Mouse (Mus musculus): ENCODE measurements around the gene Gm49337.
A peak's percentile ranks its signal among the peaks of the same experiment; 100 is the strongest.
"Not testable (repeated sequence)": the region's sequence is repeated elsewhere in the genome, so short reads cannot be mapped to it uniquely, and the experiment has no call there.

Gene Gm49337

DNA sequence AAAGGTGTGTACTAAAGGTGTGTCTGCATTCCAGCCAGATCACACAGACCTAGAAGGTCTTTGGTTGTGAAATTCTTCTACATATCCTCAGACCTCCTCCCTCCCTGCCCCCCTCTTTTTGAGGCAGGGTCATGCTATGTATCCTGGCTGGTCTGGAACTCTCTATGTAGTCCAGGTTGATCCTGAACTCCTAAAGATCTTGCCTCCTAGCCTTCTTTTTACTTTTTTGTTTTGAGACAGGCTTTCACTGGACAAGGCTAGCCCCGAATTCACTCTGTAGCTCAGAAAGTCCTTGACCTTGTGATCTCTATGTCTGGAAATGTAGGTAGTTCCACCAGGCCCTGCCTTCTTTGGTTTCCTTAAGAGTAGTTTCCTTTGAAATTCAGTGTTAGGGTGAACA, 35.7 kb downstream of the Gm49337 start:
- peak; percentile 76 for DNase-seq (ENCODE audit: low read depth, low spot score)

DNA sequence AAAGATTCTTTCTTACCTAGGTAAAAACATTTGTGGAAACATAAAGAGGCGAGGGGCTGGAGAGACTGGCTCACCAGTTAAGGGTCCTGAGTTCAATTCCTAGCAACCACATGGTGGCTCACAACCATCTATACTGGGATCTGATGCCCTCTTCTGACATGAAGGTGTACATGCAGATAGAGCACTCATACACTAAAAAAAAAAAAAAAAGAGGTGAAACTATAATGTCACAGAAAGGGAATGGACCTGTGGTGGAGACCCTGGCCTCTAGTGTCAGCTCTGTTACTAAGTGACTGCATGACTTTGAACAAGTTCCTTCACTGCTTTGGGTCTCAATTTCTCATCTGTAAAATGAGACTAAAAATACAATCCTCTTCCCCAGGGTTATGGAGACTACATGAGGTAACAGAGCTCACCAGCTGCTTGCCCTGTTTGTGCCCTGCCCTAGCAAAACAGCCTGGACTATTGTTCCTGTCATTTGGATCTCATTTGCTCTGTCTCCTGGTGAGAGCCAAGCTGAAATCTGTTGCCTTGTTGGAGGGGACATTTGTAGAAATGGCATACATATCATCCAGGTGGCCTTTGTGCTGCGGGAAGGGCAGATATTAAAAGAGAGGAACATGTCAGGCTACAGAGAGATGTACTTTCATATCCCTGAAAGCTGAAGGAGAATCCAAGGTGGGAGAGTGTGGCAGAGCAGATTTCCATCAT, 42.9 kb downstream of the Gm49337 start:
- DNase-seq (ENCODE audit: low read depth, low spot score), result peak; percentile 9

DNA sequence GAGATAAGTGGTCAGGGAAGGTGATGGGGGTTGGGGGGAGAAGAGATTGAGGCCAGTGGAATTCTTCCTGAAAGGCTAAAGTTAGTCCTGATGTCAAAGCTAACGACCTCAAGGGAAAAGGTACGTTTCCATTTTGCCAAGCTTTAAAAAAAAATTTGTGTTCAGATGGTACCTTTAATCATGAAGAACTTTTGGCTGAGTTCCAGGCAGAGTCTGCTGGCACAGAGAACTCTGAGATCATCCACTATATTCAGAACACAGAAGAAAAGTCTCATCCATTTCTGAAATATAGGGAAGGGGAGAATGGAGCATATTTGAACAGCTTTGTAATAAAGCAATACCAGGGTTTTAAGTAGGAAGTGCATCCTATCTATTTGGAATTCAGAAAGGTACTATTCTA, 43.9 kb downstream of the Gm49337 start:
- DNase-seq (ENCODE audit: low read depth, low spot score), result no peak

DNA sequence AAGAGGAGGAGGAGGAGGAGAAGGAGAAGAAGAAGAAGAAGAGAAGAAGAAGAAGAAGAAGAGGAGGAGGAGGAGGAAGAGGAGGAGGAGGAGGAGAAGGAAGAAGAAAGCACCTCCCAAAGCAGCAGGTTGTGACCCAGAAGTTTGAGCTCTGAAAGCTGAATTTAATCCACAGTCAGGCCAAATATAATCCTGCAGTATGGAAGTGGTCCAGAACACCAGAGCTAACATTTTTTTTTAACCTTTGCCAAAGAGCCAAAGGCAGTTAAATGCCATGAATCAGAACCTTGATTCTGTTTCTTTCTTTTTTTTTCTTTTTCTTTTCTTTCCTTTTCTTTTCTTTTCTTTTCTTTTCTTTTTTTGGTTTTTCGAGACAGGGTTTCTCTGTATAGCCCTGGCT, 44.5 kb downstream of the Gm49337 start:
- not testable (repeated sequence) for DNase-seq (ENCODE audit: low read depth, low spot score)

DNA sequence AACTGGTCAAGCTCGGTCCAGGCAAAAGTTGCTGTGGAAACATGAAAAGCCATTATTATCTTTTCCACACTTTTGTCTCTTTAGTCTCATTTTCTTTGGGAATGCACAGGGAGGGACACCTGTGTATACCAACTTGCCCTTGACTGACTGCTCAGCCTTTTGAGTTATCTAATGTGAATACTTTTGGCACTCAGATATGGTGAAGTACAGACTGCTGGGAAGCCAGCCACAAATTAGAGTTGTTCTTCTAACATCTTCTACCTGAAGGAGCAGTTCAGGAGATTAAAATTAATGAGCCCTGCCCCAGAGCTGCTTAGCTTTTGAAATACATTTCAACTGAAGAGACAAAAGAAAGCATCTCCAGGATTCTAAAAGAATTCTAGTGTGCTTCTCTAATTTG, 45.9 kb downstream of the Gm49337 start:
- no peak for DNase-seq (ENCODE audit: low read depth, low spot score)

DNA sequence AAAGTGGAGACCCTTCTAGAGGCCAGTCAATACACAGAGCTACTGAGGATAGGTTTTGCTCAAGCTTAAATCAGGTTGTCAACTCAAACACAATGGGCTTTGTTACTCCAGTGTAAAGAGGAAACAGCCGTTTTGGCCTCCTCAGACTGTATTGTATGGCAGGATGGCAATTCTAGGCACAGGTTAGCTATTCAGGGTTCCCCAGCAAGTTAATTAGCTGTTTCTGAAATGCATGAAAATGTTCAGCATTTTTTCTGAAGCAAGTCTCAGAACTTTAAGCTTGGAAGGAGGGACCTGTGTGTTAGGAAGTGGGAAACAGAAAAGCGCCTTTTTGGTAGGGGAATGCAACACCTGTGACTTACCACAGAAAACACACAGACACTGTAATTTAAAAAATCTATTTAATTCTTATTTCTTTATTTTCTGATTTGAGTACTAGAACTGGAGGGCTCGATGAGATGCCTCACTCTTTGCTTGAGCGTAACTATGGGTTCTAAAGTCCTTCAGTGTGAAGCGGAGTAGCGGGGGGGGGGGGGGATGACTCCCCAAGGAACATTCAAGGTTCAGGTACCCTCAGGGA, 47.0 kb downstream of the Gm49337 start:
- DNase-seq (ENCODE audit: low read depth, low spot score), result no peak

DNA sequence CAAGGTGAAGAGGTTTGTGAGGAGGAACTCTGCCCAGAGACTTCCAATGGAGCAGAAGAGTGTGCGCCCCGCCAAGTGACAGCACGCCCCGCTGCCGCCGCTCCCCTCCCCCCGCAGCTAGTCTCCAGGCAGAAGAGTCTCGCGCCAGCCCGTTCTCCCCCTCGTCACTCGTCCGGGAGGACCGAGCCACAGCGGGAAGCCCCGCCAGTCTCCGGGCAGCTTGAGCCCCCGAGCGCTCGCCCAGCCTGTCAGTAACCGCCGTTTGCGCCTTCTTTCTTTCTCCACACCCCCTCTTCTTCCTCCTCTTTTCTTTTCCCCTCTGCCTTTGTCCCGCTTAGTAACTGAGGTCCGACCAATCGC, 47.6 kb downstream of the Gm49337 start:
- no peak for DNase-seq (ENCODE audit: low read depth, low spot score)

DNA sequence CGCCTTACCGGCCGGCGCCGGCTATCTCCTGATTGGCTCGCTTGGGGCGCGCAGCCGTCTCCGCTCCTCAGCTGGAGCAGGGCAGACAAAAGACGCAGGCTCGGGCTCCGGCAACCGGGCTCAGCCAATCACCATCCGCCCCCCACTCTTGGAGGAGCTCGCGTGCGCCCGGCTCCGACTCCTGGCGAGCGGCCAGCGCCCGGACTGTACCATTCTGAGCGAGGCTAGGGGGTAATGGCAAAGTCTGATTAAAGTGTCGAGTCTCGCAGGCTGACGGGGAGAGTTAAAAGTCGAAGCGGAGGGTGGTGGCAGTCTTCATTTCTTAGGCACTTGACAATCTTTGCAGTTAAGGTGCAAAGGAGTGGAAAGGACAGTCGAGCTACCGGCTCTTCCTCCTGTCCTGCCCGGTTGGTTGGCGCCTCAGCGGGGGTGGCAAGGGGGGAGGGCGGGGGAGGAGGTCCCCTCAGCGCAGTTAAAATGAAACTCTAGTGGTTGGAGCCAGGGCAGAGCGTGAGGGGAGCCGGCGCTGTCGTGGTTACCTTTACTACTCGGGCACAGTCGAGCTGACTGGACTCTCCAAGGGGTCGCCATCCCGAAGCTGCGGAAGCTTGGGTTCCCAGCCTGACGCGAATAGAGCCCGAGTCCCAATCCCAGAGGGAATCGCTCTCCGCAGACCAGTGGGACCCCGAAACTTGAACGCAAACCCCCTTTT, 48.1 kb downstream of the Gm49337 start, which contains the start of gene Pik3r3:
TSS of gene Pik3r3 (plus strand) at position 479 of the 712 bp plus-strand sequence.
- DNase-seq (ENCODE audit: low read depth, low spot score), result peak; percentile 99

DNA sequence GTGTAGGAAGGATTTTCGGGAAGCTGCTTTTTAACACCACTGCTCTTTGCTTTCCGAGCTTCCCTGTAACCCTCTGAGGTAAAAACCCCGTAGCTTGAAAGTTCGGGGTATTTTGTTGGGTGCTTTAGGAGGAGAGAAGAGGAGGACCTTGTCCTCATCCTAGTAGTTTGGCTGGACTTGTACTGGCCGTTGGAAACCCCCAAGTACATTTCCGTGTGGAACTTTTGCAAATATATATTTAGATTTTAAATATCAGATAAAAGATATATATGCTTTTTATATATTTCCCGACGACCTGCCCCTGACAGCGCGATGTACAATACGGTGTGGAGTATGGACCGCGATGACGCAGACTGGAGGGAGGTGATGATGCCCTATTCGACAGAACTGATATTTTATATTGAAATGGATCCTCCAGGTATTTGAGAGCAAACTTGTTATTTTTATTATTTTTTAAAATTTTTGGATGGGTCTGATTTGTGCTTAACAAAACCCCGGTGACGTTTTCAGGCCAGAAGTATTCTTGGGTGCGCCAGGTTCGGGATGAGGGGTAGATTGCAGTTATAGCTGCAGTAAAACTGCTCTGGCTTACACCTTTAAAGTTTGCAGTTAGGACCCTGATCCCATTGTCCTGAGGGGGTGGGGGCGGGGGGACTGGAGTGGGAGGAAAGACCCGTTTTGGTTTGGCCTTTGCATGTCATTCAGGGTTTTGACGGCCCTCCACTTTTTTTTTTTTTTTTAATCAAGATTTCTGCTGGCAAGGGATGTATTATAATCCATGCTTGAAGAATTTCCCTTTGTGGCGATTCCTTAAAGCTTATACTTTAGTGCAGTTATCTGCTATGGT, 49.0 kb downstream of the Gm49337 start:
- DNase-seq (ENCODE audit: low read depth, low spot score), result peak; percentile 25

DNA sequence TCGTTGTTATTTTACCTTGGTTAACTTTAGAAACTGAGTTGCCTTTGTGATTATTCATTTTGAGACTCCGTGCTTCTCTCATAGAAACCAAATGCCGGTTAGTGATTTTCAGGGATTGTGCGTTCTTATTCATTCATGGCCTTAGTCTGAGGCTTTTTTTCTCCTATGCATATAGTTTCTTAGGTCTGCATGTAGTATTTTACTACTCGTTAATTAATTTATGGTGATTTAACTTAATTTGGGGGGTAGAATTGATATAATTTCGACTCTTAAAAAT, 49.6 kb downstream of the Gm49337 start:
- no peak for DNase-seq (ENCODE audit: low read depth, low spot score)

DNA sequence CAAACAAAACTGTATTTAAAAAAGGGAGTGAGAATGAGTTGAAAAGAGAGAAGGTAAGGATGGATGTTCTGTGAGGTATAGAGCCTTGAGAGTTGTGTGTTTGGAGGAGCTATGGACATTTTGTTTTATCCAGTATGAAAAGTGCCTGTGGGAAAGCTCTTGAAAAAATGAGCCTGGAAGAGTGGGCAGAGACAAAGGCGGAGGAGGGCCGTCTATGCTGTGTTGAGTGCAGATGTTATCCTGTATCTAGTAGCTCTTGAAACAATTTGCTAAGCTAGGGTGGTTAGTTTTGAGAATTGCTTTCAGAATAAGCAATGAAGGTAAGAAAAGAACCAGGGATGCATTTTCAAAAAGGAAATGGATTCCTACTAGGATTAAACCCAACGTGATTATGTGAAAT, 70.2 kb downstream of the Gm49337 start:
- DNase-seq (ENCODE audit: low read depth, low spot score), result no peak

DNA sequence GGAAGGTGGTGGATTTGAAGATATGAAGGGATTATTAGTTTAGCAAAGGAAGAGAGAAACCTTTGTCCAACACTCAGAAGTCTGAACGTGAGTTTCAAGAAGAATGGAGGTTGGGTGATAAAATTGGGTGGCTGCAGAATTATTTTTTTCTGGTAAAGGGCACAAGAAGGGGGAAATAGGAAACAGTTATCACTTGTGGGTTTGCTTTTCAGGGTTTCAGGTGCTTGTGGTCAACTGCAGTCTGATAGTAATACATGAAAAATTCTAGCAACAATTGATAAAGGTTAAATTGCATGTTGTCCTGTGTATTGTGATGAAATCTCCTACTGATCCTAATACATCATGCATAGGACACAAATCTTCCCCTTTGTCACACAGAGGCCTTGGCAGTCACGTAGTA, 71.1 kb downstream of the Gm49337 start:
- no peak for DNase-seq (ENCODE audit: low read depth, low spot score)

DNA sequence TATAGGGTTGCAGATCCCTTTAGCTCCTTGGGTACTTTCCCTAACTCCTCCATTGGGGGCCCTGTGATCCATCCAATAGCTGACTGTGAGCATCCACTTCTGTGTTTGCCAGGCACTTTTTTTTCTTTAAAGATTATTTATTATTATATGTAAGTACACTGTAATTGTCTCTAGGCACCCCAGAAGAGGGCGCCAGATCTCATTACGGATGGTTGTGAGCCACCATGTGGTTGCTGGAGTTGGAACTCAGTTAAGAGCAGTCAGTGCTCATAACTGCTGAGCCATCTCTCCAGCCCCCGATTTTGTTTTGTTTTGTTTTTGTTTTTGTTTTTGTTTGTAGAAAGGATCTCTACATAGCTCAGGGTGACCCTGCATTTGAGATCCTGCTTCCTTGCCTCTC, 72.7 kb downstream of the Gm49337 start:
- DNase-seq (ENCODE audit: low read depth, low spot score), result peak; percentile 67

DNA sequence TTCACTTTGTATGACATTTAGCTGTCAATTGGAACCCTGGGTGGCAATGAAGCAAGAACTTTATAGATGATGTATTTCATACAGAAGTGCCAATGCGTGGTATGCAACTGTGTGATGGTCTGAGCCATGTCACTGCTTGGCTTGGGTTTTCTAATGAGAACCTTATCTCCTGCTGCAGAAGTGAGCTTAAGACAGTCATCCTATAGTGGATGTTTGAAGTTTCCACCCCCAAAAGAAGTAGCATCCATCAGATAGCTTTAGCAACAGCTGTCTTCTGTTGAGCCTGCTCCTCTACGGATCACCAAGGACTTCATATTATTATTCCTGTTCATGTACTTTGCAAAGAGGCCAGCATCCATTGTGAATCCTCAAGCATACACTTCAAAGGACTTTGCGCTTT, 76.8 kb downstream of the Gm49337 start:
- DNase-seq (ENCODE audit: low read depth, low spot score), result peak; percentile 6

DNA sequence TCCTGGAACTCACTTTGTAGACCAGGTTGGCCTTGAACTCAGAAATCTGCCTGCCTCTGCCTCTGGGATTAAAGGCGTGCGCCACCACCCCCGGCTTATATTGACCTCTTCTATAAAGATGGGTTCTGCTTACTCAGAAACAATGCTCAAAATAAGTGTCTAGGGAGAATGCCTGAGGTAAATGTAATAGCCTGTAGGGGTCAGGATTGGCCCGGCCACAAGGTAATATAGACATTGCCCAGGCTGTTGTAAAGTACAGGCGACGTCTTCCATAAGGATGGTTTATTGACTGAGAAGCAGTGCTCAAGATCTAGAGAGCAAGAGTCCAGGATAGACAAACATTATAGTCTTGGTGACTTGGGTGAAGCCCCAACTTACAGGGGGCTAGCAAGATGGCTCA, 95.0 kb downstream of the Gm49337 start:
- DNase-seq (ENCODE audit: low read depth, low spot score), result no peak

DNA sequence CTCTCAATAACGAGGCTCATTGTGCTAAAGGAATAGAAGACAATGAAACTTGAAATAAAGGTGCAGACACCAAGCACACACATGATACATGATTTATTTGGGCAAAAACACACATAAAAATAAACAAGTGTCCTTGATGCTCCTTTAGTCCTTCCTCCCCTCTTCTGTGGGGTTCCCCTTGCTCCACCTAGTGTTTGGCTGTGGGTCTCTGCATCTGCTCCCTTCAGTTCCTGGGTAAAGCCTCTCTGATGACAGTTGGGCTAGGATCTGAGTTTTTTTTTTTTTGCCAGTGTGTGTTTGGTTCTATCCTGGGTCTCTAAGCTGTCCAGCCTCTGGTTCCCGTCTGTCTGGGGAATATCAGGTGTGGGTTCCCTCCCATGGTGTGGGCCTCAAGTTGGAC, 109.0 kb downstream of the Gm49337 start:
- no peak for DNase-seq (ENCODE audit: low read depth, low spot score)

DNA sequence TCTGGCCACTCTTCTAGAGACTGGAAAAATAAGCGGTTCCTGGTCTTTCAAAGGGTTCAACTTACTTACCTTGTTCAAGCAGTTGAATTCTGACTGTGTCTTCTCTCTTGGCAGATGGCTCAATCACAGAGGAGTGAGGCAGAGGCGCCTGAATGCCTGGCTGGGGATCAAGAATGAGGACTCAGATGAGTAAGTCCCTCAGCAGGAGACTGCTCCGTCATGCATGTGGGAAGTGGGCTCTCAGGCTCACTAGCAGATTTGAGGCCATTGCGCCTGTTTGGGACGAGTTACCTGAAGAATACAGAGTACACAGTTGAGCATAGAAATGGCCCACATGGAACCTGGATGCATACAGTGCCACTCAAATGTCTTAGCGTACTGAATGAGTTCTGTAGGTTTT, 118.4 kb downstream of the Gm49337 start:
- DNase-seq (ENCODE audit: low read depth, low spot score), result no peak

DNA sequence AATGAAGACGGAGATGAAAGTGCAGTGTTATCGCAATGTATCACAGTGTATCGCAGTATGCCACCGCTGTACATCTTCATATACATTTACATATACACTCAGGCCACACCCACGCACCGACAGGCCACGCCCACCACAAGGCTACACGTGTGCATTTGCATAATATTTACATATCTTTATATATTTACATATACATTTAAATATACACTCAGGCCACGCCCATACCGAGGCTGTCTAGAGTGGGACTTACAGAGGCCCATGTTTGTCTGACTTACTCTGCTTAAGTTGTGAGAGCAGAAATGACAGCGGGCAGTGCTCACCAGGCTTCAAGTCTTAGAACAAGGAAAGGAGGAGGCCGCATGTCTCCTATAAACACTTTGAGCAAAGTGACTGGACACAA, 120.1 kb downstream of the Gm49337 start:
- peak; percentile 73 for DNase-seq (ENCODE audit: low read depth, low spot score)

DNA sequence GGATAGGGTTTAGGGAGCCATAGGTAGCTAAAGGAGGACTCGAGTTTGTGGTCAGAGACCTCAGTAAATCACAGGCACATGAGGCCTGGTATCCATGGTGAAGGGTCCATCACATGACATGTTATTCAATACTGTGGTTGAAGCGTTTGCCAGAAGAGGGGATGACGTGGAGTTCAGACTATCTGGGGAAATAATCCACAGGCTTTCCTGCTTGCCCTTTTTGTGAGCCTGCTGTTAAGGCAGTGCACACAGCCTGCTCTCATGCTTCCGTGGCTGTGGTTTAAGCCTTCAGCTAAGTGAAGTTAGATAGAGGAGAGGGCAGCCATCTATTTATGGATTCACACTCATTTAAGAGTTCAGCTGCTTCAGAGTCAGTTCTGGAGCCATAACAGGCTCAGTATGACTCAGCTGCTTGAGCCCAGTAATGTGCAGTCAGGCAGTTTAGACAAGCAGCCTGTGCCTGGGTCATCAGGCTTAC, 127.7 kb downstream of the Gm49337 start:
- no peak for DNase-seq (ENCODE audit: low read depth, low spot score)

DNA sequence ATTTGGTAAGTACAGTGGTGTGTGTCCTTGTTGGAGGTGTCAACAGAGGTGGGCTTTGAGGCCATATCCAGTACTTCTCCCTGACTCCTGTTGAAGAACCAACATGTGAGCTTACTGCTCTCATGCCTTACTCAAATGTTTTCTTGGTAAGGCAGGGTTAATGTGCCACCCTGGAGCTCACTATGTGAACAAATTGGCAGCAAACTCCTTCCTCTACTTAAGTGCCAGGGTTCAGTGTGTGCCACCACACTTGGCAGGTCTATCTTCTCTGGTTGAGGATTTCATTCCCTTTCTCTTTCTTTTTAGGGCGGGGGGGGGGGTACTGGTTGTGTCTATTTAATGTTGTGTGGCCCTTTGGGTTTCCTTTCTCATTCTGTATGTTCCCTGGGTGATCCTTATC, 131.4 kb downstream of the Gm49337 start:
- DNase-seq (ENCODE audit: low read depth, low spot score), result no peak

DNA sequence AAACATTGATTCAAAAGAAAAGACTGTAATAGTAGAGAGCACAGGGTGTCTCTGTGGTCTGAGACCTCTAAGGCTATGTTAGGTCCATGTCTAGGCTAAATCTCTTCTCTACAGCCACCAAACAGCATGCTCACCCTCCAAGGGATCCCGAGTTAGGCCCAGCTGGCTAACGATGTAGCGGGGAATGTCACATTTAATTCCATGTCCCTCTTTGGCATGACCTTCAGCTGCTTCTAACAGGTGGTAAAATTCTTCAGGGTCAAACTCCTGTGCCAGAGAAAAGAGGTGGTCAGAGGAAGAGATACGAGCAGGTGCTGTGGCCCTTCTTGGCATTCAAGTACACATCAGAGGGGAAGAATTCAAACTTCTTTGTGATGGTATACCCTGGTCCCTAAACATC, 144.4 kb downstream of the Gm49337 start:
- no peak for DNase-seq (ENCODE audit: low read depth, low spot score)

DNA sequence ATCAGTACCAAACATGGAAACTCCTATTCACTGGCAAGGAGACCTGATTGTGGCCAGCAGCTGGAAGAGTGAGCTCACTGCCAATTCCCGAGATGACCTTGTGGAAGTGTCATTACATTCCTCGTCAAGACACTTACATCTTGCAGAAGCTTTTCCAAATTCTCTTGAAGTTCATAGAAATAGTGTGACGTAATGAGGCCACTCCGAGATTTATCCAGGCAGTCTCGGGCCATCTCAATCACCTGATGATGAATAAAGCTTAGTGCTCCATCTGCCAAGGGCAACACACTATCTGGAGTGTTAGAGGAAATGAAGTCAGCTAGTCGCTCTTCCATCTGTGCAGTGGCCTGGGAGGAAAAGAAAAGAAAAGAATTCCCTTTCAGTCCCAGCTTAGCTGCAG, 148.9 kb downstream of the Gm49337 start:
- no peak for DNase-seq (ENCODE audit: low read depth, low spot score)

All from ZHBTc4 (cell line).